Mouse (Mus musculus) spleen, adult 2 months (tissue): ENCODE results near the gene Ankrd36. TPM values are rescaled to one million over a fixed set of nuclear protein-coding genes. Genes with fewer than 3 reads are reported as not detected.
"Not testable (repeated sequence)": the region's sequence is repeated elsewhere in the genome, so short reads cannot be mapped to it uniquely, and the experiment has no call there.

Experiments used
- DNase-seq, 2 experiments: peaks; one replicate each; pipeline versions ENCODE4 v3.0.0 to v3.0.0-alpha.2; 2012 to 2021; ENCODE audit warnings: low spot score in 2 of 2, low read depth in 1 of 2
- H3K27ac ChIP-seq: fragments of 200-500 bp; 2 replicates; pipeline ENCODE4 v1.5.1; 2012; ENCODE audit warnings: low read length, inconsistent platforms; ENCODE audit not compliant: insufficient read depth
- H3K27me3 ChIP-seq: fragments of 200-500 bp; 2 replicates; pipeline ENCODE4 v1.6.1; 2012; ENCODE audit warnings: mild to moderate bottlenecking, moderate library complexity, low read length, inconsistent platforms; ENCODE audit not compliant: control insufficient read depth, insufficient read depth
- H3K36me3 ChIP-seq: fragments of 200-500 bp; 2 replicates; pipeline ENCODE4 v1.6.1; 2012; ENCODE audit warnings: mild to moderate bottlenecking, low read length, inconsistent platforms; ENCODE audit not compliant: control insufficient read depth, insufficient read depth
- H3K4me1 ChIP-seq: fragments of 200-500 bp; 2 replicates; pipeline ENCODE4 v1.6.1; 2011; ENCODE audit warnings: inconsistent platforms; ENCODE audit not compliant: control insufficient read depth, insufficient read depth, insufficient read length
- H3K4me3 ChIP-seq: fragments of 200-500 bp; 2 replicates; pipeline ENCODE4 v1.5.1; 2011; ENCODE audit warnings: mild to moderate bottlenecking, inconsistent platforms; ENCODE audit not compliant: insufficient read depth, insufficient read length; ENCODE audit errors: extremely low read depth
- CTCF ChIP-seq: fragments of 200-500 bp; IDR thresholded peaks from 2 replicates; pipeline ENCODE4 v1.5.1; 2011; ENCODE audit warnings: mild to moderate bottlenecking, inconsistent platforms; ENCODE audit not compliant: insufficient read depth, insufficient read length, insufficient replicate concordance; ENCODE audit errors: extremely low read depth
- POLR2A ChIP-seq: fragments of 200-500 bp; IDR thresholded peaks from 2 replicates; pipeline ENCODE4 v1.6.1; 2011; ENCODE audit warnings: low read depth, low read length, inconsistent platforms
- WGBS: fragments of 180-500 bp; shearing (Covaris S2); methylation state at CpG from one replicate; pipeline ENCODE4 v1.1.7; 2018; 5-methylcytosine and 5-hydroxymethylcytosine counted together
- polyA plus RNA-seq: library from polyadenylated mRNA; depleted of rRNA; stranded (reverse); fragments of >200 nt; gene quantifications from 2 replicates; pipeline ENCODE4 v1.2.3, GENCODE M21; 2012

Gene Ankrd36
- polyA plus RNA-seq, 1 experiment: 0.02 TPM

- no peak overlapping the region for H3K27ac ChIP-seq
- no peak for TF ChIP-seq POLR2A
- no peak for TF ChIP-seq CTCF
- no peaks in the 10 kb centered on the region for H3K4me1 ChIP-seq
- no peak for DNase-seq
- no peaks in the 10 kb centered on the region for H3K27me3 ChIP-seq
- no peak overlapping the region for H3K4me3 ChIP-seq
- 81% methylated on average over 4 of the region's 4 CpGs for WGBS
- no peaks in the 10 kb centered on the region for H3K36me3 ChIP-seq
Observed at GRCm38 (mm10) chr11:5595381-5595791, 25.9 kb downstream of the Ankrd36 start.

DNA sequence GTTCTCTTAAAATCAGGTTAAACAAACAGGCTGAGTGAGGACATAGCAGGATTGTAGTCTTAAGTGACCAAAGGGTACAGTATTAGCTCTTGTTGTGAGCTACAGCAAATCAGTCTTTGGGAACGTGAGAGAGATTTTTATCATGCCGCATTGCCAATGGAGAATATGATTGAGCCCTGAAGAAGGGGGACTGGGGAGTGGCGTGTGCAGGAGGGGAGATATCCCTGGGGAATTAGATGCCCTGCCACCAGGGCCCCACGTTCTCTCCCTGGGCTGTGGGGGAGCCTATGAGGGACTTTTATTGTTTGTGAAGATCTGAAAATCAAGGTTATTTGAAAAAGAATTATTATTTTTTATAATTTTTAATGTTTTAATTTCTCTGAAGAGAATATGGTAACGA lies 26.3 kb downstream of the Ankrd36 start:
- H3K27me3 ChIP-seq: no peaks in the 10 kb centered on the region
- no peaks in the 10 kb centered on the region for H3K4me1 ChIP-seq
- 82% methylated on average over 5 of the region's 5 CpGs for WGBS
- no peak for DNase-seq
- no peak overlapping the region for H3K27ac ChIP-seq
- no peak overlapping the region for H3K4me3 ChIP-seq
- no peak for TF ChIP-seq CTCF
- TF ChIP-seq POLR2A: no peak
- no peaks in the 10 kb centered on the region for H3K36me3 ChIP-seq

GRCm38 (mm10) chr11:5596756-5597155 lies 27.3 kb downstream of the Ankrd36 start:
- WGBS: 91% methylated on average over 6 of the region's 6 CpGs
- no peak for TF ChIP-seq CTCF
- TF ChIP-seq POLR2A: no peak
- Histone ChIP-seq H3K4me3 (no peak overlapping the region), H3K4me1 (no peaks in the 10 kb centered on the region), H3K36me3 (no peaks in the 10 kb centered on the region), H3K27ac (no peak overlapping the region), H3K27me3 (no peaks in the 10 kb centered on the region)
- no peak for DNase-seq

DNA sequence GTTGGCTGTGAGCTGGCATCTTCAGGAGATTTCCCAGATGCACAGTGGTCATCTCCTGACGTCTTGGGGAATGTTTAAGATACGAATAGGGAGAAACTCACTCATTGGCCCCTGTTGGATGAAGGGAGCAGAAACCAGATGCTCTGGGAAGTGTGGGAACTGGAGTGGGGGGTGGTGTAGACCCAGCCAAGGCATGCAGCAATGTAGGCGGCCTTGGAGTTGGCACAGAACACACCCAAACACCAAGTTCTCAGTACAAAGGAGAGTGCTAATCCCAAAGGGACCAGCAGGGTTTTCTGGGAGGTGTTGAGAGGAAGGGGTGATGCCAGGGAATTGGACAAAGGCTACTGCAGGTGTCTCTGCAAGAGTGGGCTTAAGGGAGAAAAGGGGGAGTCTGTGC lies 35.9 kb downstream of the Ankrd36 start:
- no peak overlapping the region for H3K4me3 ChIP-seq
- no peak for DNase-seq
- no peaks in the 10 kb centered on the region for H3K4me1 ChIP-seq
- TF ChIP-seq CTCF (no peak), POLR2A (no peak)
- 87% methylated on average over 3 of the region's 3 CpGs for WGBS
- no peaks in the 10 kb centered on the region for H3K27me3 ChIP-seq
- H3K36me3 ChIP-seq: no peaks in the 10 kb centered on the region
- no peak overlapping the region for H3K27ac ChIP-seq

- H3K4me3 ChIP-seq, DNase-seq, H3K27me3 ChIP-seq, H3K4me1 ChIP-seq, H3K27ac ChIP-seq, H3K36me3 ChIP-seq: not testable (repeated sequence)
- 79% methylated on average over 1 of the region's 1 CpGs for WGBS
Observed at GRCm38 (mm10) chr11:5611918-5612317, 42.4 kb downstream of the Ankrd36 start.

DNA sequence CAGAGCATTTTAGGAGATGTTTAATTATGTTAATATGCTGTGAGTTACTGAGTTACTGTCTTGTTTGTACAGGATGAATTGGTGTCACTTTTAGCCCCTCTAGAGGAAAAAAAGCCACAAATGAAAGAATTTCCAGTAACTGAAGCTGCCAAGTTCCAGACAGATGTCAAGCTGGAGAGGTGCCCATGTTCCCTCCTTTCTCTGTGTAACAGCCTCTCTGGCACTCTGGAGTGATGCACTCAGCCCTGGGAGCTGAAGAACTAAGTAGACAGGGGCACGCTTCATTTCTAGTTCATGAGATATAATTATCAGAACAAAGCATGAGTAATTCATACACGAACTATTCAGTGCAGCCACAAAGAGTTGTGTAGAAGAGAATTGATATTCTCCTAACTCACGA lies 45.0 kb downstream of the Ankrd36 start:
- H3K36me3 ChIP-seq: no peaks in the 10 kb centered on the region
- WGBS: 84% methylated on average over 3 of the region's 3 CpGs
- no peak overlapping the region for H3K4me3 ChIP-seq
- TF ChIP-seq POLR2A (no peak), CTCF (no peak)
- H3K27ac ChIP-seq: no peak overlapping the region
- H3K27me3 ChIP-seq: no peaks in the 10 kb centered on the region
- H3K4me1 ChIP-seq: no peaks in the 10 kb centered on the region
- DNase-seq: no peak

DNA sequence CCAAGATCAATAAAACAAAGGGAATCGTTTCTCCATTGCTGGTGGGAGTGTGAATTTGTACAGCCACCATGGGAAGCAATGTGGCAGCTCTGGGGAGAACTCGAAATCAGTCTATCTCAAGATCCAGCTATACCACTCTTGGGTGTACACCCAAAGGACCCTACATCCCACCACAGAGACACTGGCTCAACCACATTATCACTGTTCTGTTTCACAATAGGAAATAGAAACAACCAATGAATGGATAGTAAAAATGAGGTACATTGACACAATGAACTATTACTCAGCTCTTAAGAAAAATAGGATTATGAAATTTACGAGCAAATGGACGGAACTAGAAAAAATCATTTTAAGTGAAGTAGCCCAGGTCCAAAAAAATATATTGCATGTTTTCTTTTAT lies 55.6 kb downstream of the Ankrd36 start:
- no peaks in the 10 kb centered on the region for H3K4me1 ChIP-seq
- no peak overlapping the region for H3K27ac ChIP-seq
- no peak for DNase-seq
- TF ChIP-seq POLR2A: no peak
- no peak overlapping the region for H3K4me3 ChIP-seq
- H3K27me3 ChIP-seq: no peaks in the 10 kb centered on the region
- no peaks in the 10 kb centered on the region for H3K36me3 ChIP-seq
- 80% methylated on average over 4 of the region's 4 CpGs for WGBS

DNA sequence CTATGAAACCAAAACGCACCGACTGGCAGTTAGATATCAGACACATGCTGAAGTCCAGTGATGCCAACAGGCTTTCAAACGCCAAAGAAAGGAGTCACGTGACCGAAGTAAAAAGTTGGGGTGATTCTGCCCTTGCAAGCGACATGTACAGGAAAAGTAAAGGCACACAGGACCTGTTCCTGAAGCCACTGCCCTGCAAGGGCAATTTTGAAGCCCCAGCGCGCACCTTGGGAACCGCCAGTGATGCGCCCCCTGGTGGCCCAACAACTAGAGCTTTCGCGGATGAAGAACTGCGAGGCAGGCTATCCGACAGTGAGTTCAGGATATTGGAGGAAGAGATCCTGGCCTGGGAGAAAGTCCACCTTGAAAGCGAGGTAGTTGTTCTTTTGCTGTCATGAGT lies 59.5 kb downstream of the Ankrd36 start:
- no peaks in the 10 kb centered on the region for H3K36me3 ChIP-seq
- H3K4me3 ChIP-seq: no peak overlapping the region
- H3K4me1 ChIP-seq: no peaks in the 10 kb centered on the region
- no peaks in the 10 kb centered on the region for H3K27me3 ChIP-seq
- peak; percentile 36 to 68 for DNase-seq
- 21% methylated on average over 15 of the region's 15 CpGs for WGBS
- TF ChIP-seq POLR2A: no peak
- peak; percentile 93 for TF ChIP-seq CTCF
- H3K27ac ChIP-seq: no peak overlapping the region
